Mouse (Mus musculus): Measurements from ENCODE around the gene Atp13a5. TPM values are rescaled to one million over a fixed set of nuclear protein-coding genes. Genes with fewer than 3 reads are reported as not detected.

Atp13a5 gene
- not detected in 2 replicates for polyA plus RNA-seq (2014; fragmentation: Nextera tagmentation; extraction: Ambion mirVana)

DNA sequence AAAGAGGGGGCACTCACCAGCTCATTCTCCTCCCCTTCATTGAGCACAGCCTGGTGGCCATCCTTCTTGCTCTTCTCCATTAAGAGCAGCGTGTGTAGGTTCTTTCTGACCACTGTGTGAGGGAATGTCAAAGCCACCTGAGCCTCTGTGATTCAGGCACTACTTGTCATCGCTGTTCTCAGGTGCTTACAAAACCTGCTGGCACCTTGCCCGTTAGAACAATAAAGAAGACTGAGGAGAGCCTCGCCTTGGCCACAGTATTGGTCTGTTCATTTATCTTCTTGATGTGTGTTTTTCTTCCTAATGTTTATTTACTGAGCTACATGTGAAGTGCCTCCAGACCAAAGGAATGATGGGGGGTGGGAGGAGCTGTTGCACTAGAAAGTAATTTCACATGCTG lies at the start of gene Atp13a5:
Gene Atp13a5 (minus strand): TSS at position 275 of the 400 bp plus-strand sequence.
- no peak for TF ChIP-seq CTCF (IDR thresholded peaks at IDR 0.05; ENCODE audit: low read depth)
- H3K36me3 ChIP-seq (ENCODE audit: insufficient read depth): no peaks in the 10 kb centered on the region
- H3K4me3 ChIP-seq (ENCODE audit: low read depth, low read length): no peak within 1 kb of the TSS
- no peaks in the 10 kb centered on the region for H3K9me3 ChIP-seq (ENCODE audit: low read depth, low read length)
- H3K4me2 ChIP-seq: no peak within 1 kb of the TSS
- ATAC-seq (ENCODE audit: insufficient read depth): peak; percentile 71
- WGBS: 21% methylated on average over 4 of the region's 4 CpGs
- no peak within 1 kb of the TSS for H3K9ac ChIP-seq
- no peaks in the 10 kb centered on the region for H3K27me3 ChIP-seq (ENCODE audit: insufficient read depth, low read length)
- peak; percentile 58 for DNase-seq
- no peak within 1 kb of the TSS for H3K27ac ChIP-seq (ENCODE audit: low read depth)
- no peaks in the 10 kb centered on the region for H3K4me1 ChIP-seq (ENCODE audit: insufficient read depth)

GRCm38 (mm10) chr16:29414822-29415221 lies 36.3 kb upstream of the Atp13a5 start:
- H3K4me2 ChIP-seq: no peak overlapping the region
- DNase-seq (no peak), ATAC-seq (ENCODE audit: insufficient read depth) (no peak)
- H3K4me1 ChIP-seq (ENCODE audit: insufficient read depth): no peaks in the 10 kb centered on the region
- H3K4me3 ChIP-seq (ENCODE audit: low read depth, low read length): no peak overlapping the region
- H3K36me3 ChIP-seq (ENCODE audit: insufficient read depth): no peaks in the 10 kb centered on the region
- H3K9me3 ChIP-seq (ENCODE audit: low read depth, low read length): no peaks in the 10 kb centered on the region
- TF ChIP-seq CTCF (IDR thresholded peaks at IDR 0.05; ENCODE audit: low read depth): no peak
- no peak overlapping the region for H3K27ac ChIP-seq (ENCODE audit: low read depth)
- no peak overlapping the region for H3K9ac ChIP-seq
- 67% methylated on average over 6 of the region's 6 CpGs for whole genome bisulfite sequencing
- H3K27me3 ChIP-seq (ENCODE audit: insufficient read depth, low read length): no peaks in the 10 kb centered on the region

- Histone ChIP-seq H3K9me3 (ENCODE audit: low read depth, low read length) (no peaks in the 10 kb centered on the region), H3K4me1 (ENCODE audit: insufficient read depth) (no peaks in the 10 kb centered on the region), H3K4me2 (no peak overlapping the region), H3K9ac (no peak overlapping the region), H3K4me3 (ENCODE audit: low read depth, low read length) (no peak overlapping the region), H3K27me3 (ENCODE audit: insufficient read depth, low read length) (no peaks in the 10 kb centered on the region), H3K36me3 (ENCODE audit: insufficient read depth) (no peaks in the 10 kb centered on the region), H3K27ac (ENCODE audit: low read depth) (no peak overlapping the region)
- WGBS: 86% methylated on average over 10 of the region's 10 CpGs
- ATAC-seq (ENCODE audit: insufficient read depth) (no peak), DNase-seq (no peak)
- no peak for TF ChIP-seq CTCF (IDR thresholded peaks at IDR 0.05; ENCODE audit: low read depth)
Observed at GRCm38 (mm10) chr16:29407319-29407718, 28.8 kb upstream of the Atp13a5 start.

GRCm38 (mm10) chr16:29399079-29399478 lies 20.5 kb upstream of the Atp13a5 start:
- Histone ChIP-seq H3K36me3 (ENCODE audit: insufficient read depth) (no peaks in the 10 kb centered on the region), H3K4me3 (ENCODE audit: low read depth, low read length) (no peak overlapping the region), H3K9me3 (ENCODE audit: low read depth, low read length) (no peaks in the 10 kb centered on the region), H3K4me1 (ENCODE audit: insufficient read depth) (no peaks in the 10 kb centered on the region), H3K4me2 (no peak overlapping the region), H3K9ac (no peak overlapping the region), H3K27me3 (ENCODE audit: insufficient read depth, low read length) (no peaks in the 10 kb centered on the region), H3K27ac (ENCODE audit: low read depth) (no peak overlapping the region)
- DNase-seq (no peak), ATAC-seq (ENCODE audit: insufficient read depth) (no peak)
- 76% methylated on average over 2 of the region's 2 CpGs for WGBS
- no peak for TF ChIP-seq CTCF (IDR thresholded peaks at IDR 0.05; ENCODE audit: low read depth)

DNA sequence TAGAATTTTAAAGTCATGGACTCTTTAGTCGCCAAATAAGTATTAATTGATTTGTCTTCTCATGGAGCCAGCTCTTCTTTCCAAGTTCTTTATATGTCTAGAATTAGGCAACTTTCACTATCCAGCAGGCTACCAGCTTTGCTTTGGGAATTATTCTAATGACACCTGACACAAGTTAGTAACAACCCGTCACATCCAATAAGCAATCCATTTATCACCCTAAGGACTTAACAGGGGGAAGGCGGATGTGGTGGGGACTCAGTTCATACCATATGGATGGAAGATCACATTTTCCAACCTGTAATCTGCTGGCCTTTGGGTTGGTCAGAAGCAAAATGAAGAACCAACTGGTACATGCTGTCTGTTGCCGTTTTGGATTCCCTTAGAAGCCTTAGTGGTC lies 6.2 kb upstream of the Atp13a5 start:
- H3K9me3 ChIP-seq (ENCODE audit: low read depth, low read length): no peaks in the 10 kb centered on the region

GRCm38 (mm10) chr16:29374636-29375035 lies 3.9 kb downstream of the Atp13a5 start:
- Histone ChIP-seq H3K27me3 (ENCODE audit: insufficient read depth, low read length) (no peaks in the 10 kb centered on the region), H3K9ac (no peak overlapping the region), H3K27ac (ENCODE audit: low read depth) (no peak overlapping the region), H3K9me3 (ENCODE audit: low read depth, low read length) (no peaks in the 10 kb centered on the region), H3K4me3 (ENCODE audit: low read depth, low read length) (no peak overlapping the region), H3K4me1 (ENCODE audit: insufficient read depth) (no peaks in the 10 kb centered on the region), H3K4me2 (no peak overlapping the region), H3K36me3 (ENCODE audit: insufficient read depth) (no peaks in the 10 kb centered on the region)
- ATAC-seq (ENCODE audit: insufficient read depth) (no peak), DNase-seq (no peak)
- 70% methylated on average over 8 of the region's 8 CpGs for WGBS
- TF ChIP-seq CTCF (IDR thresholded peaks at IDR 0.05; ENCODE audit: low read depth): no peak

More for the DNA sequence above, 6.2 kb upstream of the Atp13a5 start:
- H3K36me3 ChIP-seq (ENCODE audit: insufficient read depth): no peaks in the 10 kb centered on the region
- DNase-seq: no peak
- no peak overlapping the region for H3K4me3 ChIP-seq (ENCODE audit: low read depth, low read length)
- TF ChIP-seq CTCF (IDR thresholded peaks at IDR 0.05; ENCODE audit: low read depth): no peak
- no peaks in the 10 kb centered on the region for H3K27me3 ChIP-seq (ENCODE audit: insufficient read depth, low read length)
- H3K4me2 ChIP-seq: no peak overlapping the region
- ATAC-seq (ENCODE audit: insufficient read depth): no peak
- H3K9ac ChIP-seq: no peak overlapping the region
- H3K4me1 ChIP-seq (ENCODE audit: insufficient read depth): no peaks in the 10 kb centered on the region
- WGBS: 73% methylated on average over 4 of the region's 4 CpGs
- H3K27ac ChIP-seq (ENCODE audit: low read depth): no peak overlapping the region

DNA sequence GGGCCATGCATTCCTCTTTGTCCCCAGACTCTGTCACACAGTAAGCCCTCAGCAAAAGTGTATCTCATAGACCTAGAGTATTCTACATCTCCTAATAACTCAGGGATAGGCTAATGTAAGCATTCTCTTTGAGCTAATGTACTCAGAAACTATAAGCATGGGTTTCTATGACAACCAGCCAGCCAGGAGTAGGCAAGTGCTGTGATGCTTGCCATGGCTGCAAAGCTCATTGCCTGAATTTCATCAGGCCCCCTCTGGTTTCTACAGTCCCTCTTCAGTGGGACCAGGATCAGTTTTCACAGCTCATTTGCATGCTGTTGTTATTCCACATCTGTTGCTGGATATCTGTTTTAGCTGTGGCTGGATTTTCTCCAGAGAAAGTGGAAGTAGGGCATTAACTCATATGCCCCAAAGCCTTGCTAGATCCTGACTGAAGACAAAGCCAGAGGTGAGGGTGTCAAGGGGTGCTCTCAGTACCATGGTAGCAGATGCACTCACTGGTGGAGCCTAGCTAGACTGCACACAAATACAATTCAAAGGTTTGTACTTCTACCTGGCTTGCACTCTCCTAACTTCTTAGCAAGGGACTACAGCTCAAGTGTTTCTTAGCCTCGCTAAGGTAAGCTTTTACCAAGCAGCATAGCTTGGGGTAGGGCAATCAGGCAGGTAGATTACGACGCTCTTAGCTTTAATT lies 47.0 kb downstream of the Atp13a5 start:
- Histone ChIP-seq H3K4me3 (ENCODE audit: low read depth, low read length) (no peak overlapping the region), H3K9ac (no peak overlapping the region), H3K36me3 (ENCODE audit: insufficient read depth) (no peaks in the 10 kb centered on the region), H3K27ac (ENCODE audit: low read depth) (no peak overlapping the region), H3K4me2 (no peak overlapping the region), H3K4me1 (ENCODE audit: insufficient read depth) (no peaks in the 10 kb centered on the region), H3K27me3 (ENCODE audit: insufficient read depth, low read length) (no peaks in the 10 kb centered on the region), H3K9me3 (ENCODE audit: low read depth, low read length) (no peaks in the 10 kb centered on the region)
- 71% methylated on average over 3 of the region's 3 CpGs for WGBS
- no peak for TF ChIP-seq CTCF (IDR thresholded peaks at IDR 0.05; ENCODE audit: low read depth)
- DNase-seq (peak; percentile 62), ATAC-seq (ENCODE audit: insufficient read depth) (peak; percentile 82; the same call in 1 of the 2 replicates)

All from lung, embryonic 14.5 days (tissue).